ENCODE assay signal across 17 mouse cellular contexts in the genomic region with DNA sequence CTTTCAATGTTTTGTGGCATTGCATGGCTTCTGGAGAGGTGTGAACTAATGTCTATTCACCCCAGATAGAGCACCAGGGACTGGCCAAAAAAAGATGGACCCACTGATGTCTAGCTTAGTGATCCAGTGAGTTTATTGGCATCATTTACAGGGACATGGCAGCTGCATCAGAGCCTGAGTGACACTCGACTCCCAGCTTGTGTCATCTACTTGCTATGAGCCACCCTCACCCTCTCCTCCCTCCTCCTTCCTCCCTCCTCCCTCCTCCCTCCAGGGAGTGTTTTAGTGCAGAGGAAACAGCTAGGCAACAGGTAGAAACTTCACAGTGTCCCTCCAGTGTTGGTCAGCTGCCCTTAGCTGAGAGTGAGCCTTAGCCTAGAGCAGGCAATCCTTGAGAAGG.
"Had no signal": no experiment of that assay in that cellular context is flagged by ENCODE, and none has a peak within 500 bp of the region (broad histone marks: within the 10 kb centered on the region; RNA-seq: fewer than 3 reads in every experiment).

No protein-coding gene starts in this region.

- DNase-seq: retina, postnatal 1 day; right cerebral cortex, adult 18-20 months; right cerebral cortex, postnatal 14 days; right cerebral cortex, postnatal 25 days; right cerebral cortex, postnatal 4 days; spleen, adult 18-20 months; thymus, adult 18-20 months; thymus, adult 2 months; thymus, postnatal 14 days; thymus, postnatal 25 days; thymus, postnatal 36 days; thymus, postnatal 4 days had no signal

- H3K36me3 ChIP-seq: neural tube, embryonic 12.5 days; neural tube, embryonic 13.5 days; neural tube, embryonic 15.5 days; stomach, embryonic 15.5 days had no signal

- H3K27me3 ChIP-seq: neural tube, embryonic 12.5 days; neural tube, embryonic 13.5 days; neural tube, embryonic 15.5 days; stomach, embryonic 15.5 days had no signal

- H3K4me2 ChIP-seq: neural tube, embryonic 12.5 days; neural tube, embryonic 13.5 days; neural tube, embryonic 15.5 days; stomach, embryonic 15.5 days had no signal

- H3K4me3 ChIP-seq: neural tube, embryonic 12.5 days; neural tube, embryonic 13.5 days; neural tube, embryonic 15.5 days; stomach, embryonic 15.5 days had no signal

- H3K27ac ChIP-seq: neural tube, embryonic 12.5 days; neural tube, embryonic 13.5 days; neural tube, embryonic 15.5 days; stomach, embryonic 15.5 days; stomach, postnatal 0 days had no signal
